Mouse (Mus musculus) stomach, embryonic 14.5 days (tissue): ENCODE data around the gene Tgfbr3. TPM values are rescaled to one million over a fixed set of nuclear protein-coding genes. Genes with fewer than 3 reads are reported as not detected.

Source experiments
- ATAC-seq: fragments of 200-750 bp; cut with Nextera tagmentation; 2 replicates; pipeline ENCODE4 v1.8.0; 2017; ENCODE audit warnings: low read depth, moderate TSS enrichment; ENCODE audit not compliant: insufficient number of reproducible peaks, insufficient read depth, low FRiP score
- H3K27ac ChIP-seq: fragments of 300-500 bp; sonication (generic); 2 replicates; pipeline ENCODE4 v1.5.1; 2014; ENCODE audit warnings: mild to moderate bottlenecking, low read length, moderate library complexity, mixed read lengths
- H3K27me3 ChIP-seq: fragments of 300-500 bp; sonication (generic); 2 replicates; pipeline ENCODE4 v1.6.1; 2014; ENCODE audit warnings: low read length, control low read depth, mixed read lengths; ENCODE audit not compliant: control insufficient read depth, insufficient read depth
- H3K36me3 ChIP-seq: fragments of 300-500 bp; sonication (generic); 2 replicates; pipeline ENCODE4 v1.6.1; 2014; ENCODE audit warnings: mild to moderate bottlenecking, control low read depth, low read length, moderate library complexity, mixed read lengths; ENCODE audit not compliant: control insufficient read depth, insufficient read depth
- H3K4me1 ChIP-seq: fragments of 300-500 bp; sonication (generic); 2 replicates; pipeline ENCODE4 v1.6.1; 2014; ENCODE audit warnings: low read length, control low read depth, mixed read lengths; ENCODE audit not compliant: control insufficient read depth, insufficient read depth
- H3K4me2 ChIP-seq: fragments of 300-500 bp; sonication (generic); replicated peaks from 2 replicates; pipeline ENCODE4 v1.6.1; 2014; ENCODE audit warnings: low read depth, low read length, control low read depth
- H3K4me3 ChIP-seq: fragments of 300-500 bp; sonication (generic); 2 replicates; pipeline ENCODE4 v1.5.1; 2014; ENCODE audit warnings: low read depth, low read length, control low read depth
- H3K9ac ChIP-seq: fragments of 300-500 bp; sonication (generic); replicated peaks from 2 replicates; pipeline ENCODE4 v1.6.1; 2014; ENCODE audit warnings: low read depth, mild to moderate bottlenecking, control low read depth, low read length, moderate library complexity, mixed read lengths
- H3K9me3 ChIP-seq: fragments of 300-500 bp; sonication (generic); 2 replicates; pipeline ENCODE4 v1.6.1; 2016; ENCODE audit warnings: low read depth, low read length, control low read depth; ENCODE audit not compliant: control insufficient read depth
- WGBS: fragments of 180-500 bp; shearing (Covaris S2); extraction: QIAGEN DNeasy Blood & Tissue Kit; methylation state at CpG from one replicate; pipeline ENCODE4 v1.1.7; 2014; 5-methylcytosine and 5-hydroxymethylcytosine counted together
- polyA plus RNA-seq: library from polyadenylated mRNA; unstranded; fragments of >200 nt; fragmentation: Nextera tagmentation; extraction: Ambion mirVana; gene quantifications from 2 replicates; pipeline ENCODE4 v1.2.1, GENCODE M21; 2014

The Tgfbr3 gene
- polyA plus RNA-seq, 1 experiment from 2014 or later: 34.5 TPM

DNA sequence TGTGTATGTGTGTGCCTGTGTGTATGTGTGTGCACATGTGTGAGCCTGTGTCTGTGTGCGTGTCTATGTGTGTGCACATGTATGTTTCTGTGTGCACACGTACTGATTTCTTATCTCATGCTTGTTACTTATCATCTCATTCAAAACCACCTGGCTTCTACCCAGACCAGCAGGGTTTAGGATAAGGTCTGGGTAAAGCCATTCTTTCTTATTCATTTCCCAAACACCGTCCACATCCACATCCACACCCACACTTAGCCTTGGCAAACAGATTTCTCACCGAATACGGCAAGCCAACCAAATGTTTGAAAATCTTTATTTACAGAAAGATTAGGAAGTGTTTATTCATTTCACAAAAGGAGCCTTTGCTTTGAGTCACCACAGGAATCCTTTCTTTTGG, 191.4 kb downstream of the Tgfbr3 start:
- WGBS: 41% methylated on average over 5 of the region's 5 CpGs
- H3K27ac ChIP-seq: peak overlapping the region; percentile 27; the same call in 1 of the 2 replicates
- peaks cover 25% of the 10 kb centered on the region for H3K4me1 ChIP-seq
- peak; percentile 54; the same call in 1 of the 2 replicates for ATAC-seq
- H3K4me3 ChIP-seq: no peak overlapping the region
- no peaks in the 10 kb centered on the region for H3K27me3 ChIP-seq
- H3K9me3 ChIP-seq: no peaks in the 10 kb centered on the region
- no peaks in the 10 kb centered on the region for H3K36me3 ChIP-seq
- H3K4me2 ChIP-seq: no peak overlapping the region
- no peak overlapping the region for H3K9ac ChIP-seq

DNA sequence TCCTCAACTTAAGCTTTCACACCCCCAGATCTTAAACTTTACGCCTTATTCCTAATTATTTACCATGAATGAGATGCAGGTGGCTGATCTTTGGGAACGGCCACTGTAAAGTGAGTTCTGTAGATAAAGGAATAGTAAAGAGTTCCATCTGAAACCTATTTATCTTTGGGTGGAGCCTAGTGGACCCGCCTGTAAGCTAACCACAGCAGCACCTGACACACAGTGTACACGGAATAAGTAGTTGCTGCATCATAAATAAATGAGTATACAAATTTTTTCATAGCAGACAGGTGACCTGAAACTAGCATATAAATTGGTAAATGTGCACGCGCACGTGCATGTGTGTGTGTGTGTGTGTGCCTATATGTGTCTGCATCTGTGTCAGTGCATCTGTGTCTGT, 192.1 kb downstream of the Tgfbr3 start:
- 72% methylated on average over 7 of the region's 7 CpGs for WGBS

DNA sequence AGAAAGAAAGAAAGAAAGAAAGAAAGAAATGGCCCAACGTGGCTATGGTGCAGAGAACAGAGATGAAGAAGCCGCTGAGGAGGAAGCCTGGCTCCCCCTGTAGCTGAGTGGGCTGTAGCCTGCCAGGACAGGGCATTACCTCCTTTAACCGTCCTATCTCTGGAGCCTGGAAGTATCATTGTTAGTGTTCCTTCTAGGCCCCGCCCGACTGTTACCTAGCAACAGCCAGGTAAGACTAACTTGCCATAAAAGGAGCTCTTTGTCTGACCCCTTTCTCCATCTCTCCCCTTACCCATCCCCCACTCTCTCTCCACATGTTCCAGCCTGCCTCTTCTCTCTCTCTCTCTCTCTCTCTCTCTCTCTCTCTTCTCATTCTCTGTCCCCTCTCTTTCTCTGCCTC, 195.2 kb downstream of the Tgfbr3 start:
- Histone ChIP-seq H3K27me3 (no peaks in the 10 kb centered on the region), H3K36me3 (no peaks in the 10 kb centered on the region), H3K27ac (no peak overlapping the region), H3K4me2 (no peak overlapping the region), H3K4me1 (peaks cover 23% of the 10 kb centered on the region), H3K4me3 (no peak overlapping the region), H3K9ac (no peak overlapping the region), H3K9me3 (no peaks in the 10 kb centered on the region)
- ATAC-seq: no peak
- 34% methylated on average over 5 of the region's 5 CpGs for WGBS

More for the DNA sequence above, 192.1 kb downstream of the Tgfbr3 start:
- Histone ChIP-seq H3K4me3 (no peak overlapping the region), H3K9ac (no peak overlapping the region), H3K9me3 (no peaks in the 10 kb centered on the region), H3K4me1 (peaks cover 25% of the 10 kb centered on the region), H3K4me2 (no peak overlapping the region), H3K27me3 (no peaks in the 10 kb centered on the region), H3K27ac (no peak overlapping the region; the same call in 1 of the 2 replicates), H3K36me3 (no peaks in the 10 kb centered on the region)
- ATAC-seq: no peak; the same call in 1 of the 2 replicates

DNA sequence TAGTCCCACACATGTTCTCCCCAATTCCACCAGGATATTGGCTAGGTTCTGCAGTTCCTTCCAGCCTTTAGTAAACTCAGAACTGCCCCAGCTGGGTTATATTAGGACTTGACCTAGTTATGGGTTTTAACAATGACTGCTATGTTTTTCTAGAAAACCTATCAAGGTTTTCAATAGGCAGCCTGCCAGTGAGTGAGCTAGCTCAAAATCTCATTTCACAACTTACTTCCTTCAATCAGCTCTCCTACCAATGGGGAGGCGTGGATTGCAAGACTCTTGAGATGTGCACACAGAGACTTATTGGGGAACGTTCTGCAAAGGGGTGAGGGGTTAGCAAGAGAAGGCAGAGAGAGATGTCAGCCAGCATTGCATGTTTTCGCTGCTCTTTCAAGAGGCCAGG, 196.2 kb downstream of the Tgfbr3 start:
- Histone ChIP-seq H3K36me3 (no peaks in the 10 kb centered on the region), H3K9me3 (no peaks in the 10 kb centered on the region), H3K27me3 (no peaks in the 10 kb centered on the region), H3K9ac (no peak overlapping the region), H3K4me1 (peaks cover 22% of the 10 kb centered on the region), H3K4me2 (no peak overlapping the region), H3K4me3 (no peak overlapping the region), H3K27ac (no peak overlapping the region)
- 90% methylated on average over 3 of the region's 3 CpGs for WGBS
- ATAC-seq: no peak

DNA sequence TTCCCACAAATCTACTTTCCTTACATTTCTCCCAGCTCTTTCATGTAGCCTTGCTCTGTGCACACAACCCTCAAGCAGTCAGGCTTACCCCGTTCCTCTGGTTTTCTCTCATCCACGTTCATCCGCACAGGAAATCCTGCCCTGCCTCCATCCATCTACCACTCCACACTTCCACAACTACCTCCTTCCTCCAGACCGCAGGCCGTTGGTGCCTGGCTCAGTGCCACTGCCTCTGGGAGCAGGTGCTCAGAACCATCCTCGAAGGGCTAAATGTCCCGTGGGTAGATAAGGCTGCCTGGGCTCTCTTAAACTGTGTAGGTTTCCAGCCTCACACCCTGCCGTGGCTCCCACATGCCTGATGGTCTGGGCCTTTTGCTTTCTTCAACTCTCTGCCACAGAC, 197.3 kb downstream of the Tgfbr3 start:
- no peak overlapping the region for H3K4me2 ChIP-seq
- H3K27me3 ChIP-seq: no peaks in the 10 kb centered on the region
- H3K27ac ChIP-seq: no peak overlapping the region
- H3K4me3 ChIP-seq: no peak overlapping the region
- no peaks in the 10 kb centered on the region for H3K9me3 ChIP-seq
- WGBS: 55% methylated on average over 8 of the region's 8 CpGs
- ATAC-seq: no peak
- peaks cover 27% of the 10 kb centered on the region for H3K4me1 ChIP-seq
- H3K36me3 ChIP-seq: no peaks in the 10 kb centered on the region
- H3K9ac ChIP-seq: no peak overlapping the region

DNA sequence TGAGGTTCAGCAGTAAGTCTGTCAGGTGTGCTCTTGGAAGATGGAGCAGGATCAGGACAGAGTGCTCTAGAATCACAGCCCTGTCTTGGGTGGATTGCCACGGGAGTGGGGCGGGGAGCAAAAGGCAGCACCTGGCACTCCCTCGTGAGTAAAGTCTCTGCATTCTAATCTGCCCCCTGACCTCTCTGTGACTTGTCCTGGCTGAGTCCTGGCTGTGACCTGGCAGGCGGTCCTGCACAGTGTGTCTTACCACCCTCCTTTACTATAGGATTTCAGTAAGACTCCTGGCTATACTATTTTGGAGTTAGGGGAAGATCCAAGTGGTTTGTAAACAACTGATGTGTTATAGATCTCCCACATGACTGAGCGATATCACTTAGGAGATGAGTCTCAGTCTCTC, 199.5 kb downstream of the Tgfbr3 start:
- Histone ChIP-seq H3K27me3 (no peaks in the 10 kb centered on the region), H3K36me3 (no peaks in the 10 kb centered on the region), H3K27ac (no peak overlapping the region), H3K9ac (no peak overlapping the region), H3K4me1 (peaks cover 33% of the 10 kb centered on the region), H3K4me2 (no peak overlapping the region), H3K9me3 (no peaks in the 10 kb centered on the region), H3K4me3 (no peak overlapping the region)
- no peak for ATAC-seq
- WGBS: 59% methylated on average over 5 of the region's 5 CpGs

DNA sequence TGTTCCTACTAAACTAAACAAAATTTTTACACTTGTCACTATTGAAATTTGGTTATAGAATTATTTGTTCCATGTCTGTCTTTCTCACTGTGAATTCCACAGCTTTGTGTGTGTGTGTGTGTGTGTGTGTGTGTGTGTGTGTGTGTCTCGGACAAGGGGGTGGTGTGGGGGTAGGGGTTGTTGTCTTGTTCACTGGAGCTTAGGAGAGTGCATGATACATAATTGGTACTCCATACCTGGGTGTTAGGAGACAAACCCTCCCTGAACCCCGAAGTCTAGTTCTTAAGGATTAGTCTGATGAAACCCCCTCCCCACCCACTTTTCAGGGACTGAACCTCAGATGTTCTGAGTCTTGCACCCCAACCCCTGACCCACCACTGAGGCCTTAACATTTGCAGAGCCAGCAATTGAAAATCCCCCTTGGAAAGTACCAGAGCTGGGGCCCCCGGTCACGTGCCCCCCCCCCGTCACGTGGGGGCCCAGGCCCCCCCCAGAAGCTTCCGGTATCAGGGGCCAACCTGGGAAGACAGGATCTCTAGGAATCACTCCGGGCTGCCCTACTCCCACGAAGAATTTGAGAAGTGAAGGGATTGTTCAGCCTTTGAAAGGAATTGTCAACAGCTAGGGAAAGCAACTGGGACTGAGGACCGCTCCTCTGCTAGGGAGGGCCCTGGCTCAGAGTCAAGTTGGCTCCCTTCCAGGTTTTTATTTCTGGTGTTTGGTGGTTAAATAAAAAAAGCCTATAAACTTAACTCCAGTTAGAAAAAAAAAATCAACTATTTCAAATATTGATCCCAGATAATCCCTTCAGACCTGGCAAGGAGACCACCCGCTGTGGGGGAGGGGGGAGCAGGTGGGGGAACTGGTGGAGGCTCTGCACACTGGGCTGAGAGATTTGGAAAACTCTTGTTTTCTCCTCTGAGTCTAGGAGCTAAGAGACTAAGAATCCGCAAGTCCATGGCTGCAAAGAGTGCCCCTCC, 201.3 kb downstream of the Tgfbr3 start:
- Histone ChIP-seq H3K4me1 (peaks cover 28% of the 10 kb centered on the region), H3K27ac (peak overlapping the region; percentile 88), H3K9me3 (no peaks in the 10 kb centered on the region), H3K27me3 (no peaks in the 10 kb centered on the region), H3K4me3 (no peak overlapping the region), H3K4me2 (peak overlapping the region; percentile 27), H3K9ac (no peak overlapping the region), H3K36me3 (no peaks in the 10 kb centered on the region)
- 15% methylated on average over 12 of the region's 12 CpGs for WGBS
- ATAC-seq: peak; percentile 87

DNA sequence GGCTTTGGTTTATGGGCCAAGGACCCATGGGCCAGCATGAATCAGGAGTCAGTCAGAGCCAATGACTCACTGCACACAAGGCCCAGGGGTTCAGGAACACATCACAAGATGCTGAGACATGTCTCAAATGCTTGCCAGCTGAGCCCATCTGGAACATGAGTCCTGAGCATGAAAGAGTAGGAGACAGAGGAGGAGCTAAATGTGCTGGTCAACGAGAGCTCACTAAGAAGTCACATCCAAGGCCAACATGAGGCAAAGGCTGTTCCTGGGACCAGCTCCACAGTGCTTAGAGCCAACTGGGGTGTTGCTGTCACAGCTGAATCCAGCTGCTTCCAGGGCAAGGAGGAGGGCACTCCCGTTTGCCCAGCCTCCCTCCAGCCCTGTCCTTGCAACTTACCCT, 202.1 kb downstream of the Tgfbr3 start:
- peaks cover 28% of the 10 kb centered on the region for H3K4me1 ChIP-seq
- no peaks in the 10 kb centered on the region for H3K27me3 ChIP-seq
- peak; percentile 57; the same call in 1 of the 2 replicates for ATAC-seq
- peak overlapping the region; percentile 88; the same call in 1 of the 2 replicates for H3K27ac ChIP-seq
- no peaks in the 10 kb centered on the region for H3K9me3 ChIP-seq
- H3K4me3 ChIP-seq: no peak overlapping the region
- no peak overlapping the region for H3K4me2 ChIP-seq
- 18% methylated on average over 2 of the region's 2 CpGs for WGBS
- H3K9ac ChIP-seq: no peak overlapping the region
- no peaks in the 10 kb centered on the region for H3K36me3 ChIP-seq
